Mouse (Mus musculus) heart, embryonic 12.5 days (tissue): ENCODE measurements around the gene Tada2b. TPM values are rescaled to one million over a fixed set of nuclear protein-coding genes. Genes with fewer than 3 reads are reported as not detected.

Experiments used
- ATAC-seq: fragments of 200-750 bp; cut with Nextera tagmentation; 2 replicates; pipeline ENCODE4 v1.8.0; 2017; ENCODE audit warnings: moderate TSS enrichment, moderate library complexity; ENCODE audit not compliant: insufficient number of reproducible peaks, low FRiP score
- H3K27ac ChIP-seq: fragments of 300-500 bp; sonication (generic); 2 replicates; pipeline ENCODE4 v1.5.1; 2016; ENCODE audit warnings: mild to moderate bottlenecking, moderate library complexity; ENCODE audit not compliant: poor library complexity, severe bottlenecking
- H3K27me3 ChIP-seq: fragments of 300-500 bp; sonication (generic); replicated peaks from 2 replicates; pipeline ENCODE4 v1.6.1; 2016; ENCODE audit warnings: mild to moderate bottlenecking, moderate library complexity
- H3K36me3 ChIP-seq: fragments of 300-500 bp; sonication (generic); 2 replicates; pipeline ENCODE4 v1.6.1; 2016; ENCODE audit warnings: mild to moderate bottlenecking, moderate library complexity
- H3K4me1 ChIP-seq: fragments of 300-500 bp; sonication (generic); replicated peaks from 2 replicates; pipeline ENCODE4 v1.6.1; 2016; ENCODE audit warnings: mild to moderate bottlenecking
- H3K4me2 ChIP-seq: fragments of 300-500 bp; sonication (generic); 2 replicates; pipeline ENCODE4 v1.6.1; 2016; ENCODE audit warnings: mild to moderate bottlenecking, moderate library complexity
- H3K4me3 ChIP-seq: fragments of 300-500 bp; sonication (generic); 2 replicates; pipeline ENCODE4 v1.5.1; 2016; ENCODE audit warnings: mild to moderate bottlenecking
- H3K9ac ChIP-seq: fragments of 300-500 bp; sonication (generic); 2 replicates; pipeline ENCODE4 v1.6.1; 2016; ENCODE audit warnings: mild to moderate bottlenecking, moderate library complexity
- H3K9me3 ChIP-seq: fragments of 300-500 bp; sonication (generic); replicated peaks from 2 replicates; pipeline ENCODE4 v1.6.1; 2016; ENCODE audit warnings: mild to moderate bottlenecking, moderate library complexity
- WGBS: fragments of 180-500 bp; shearing (Covaris S2); methylation state at CpG from one replicate; pipeline ENCODE4 v1.1.7; 2016; 5-methylcytosine and 5-hydroxymethylcytosine counted together
- polyA plus RNA-seq: library from polyadenylated mRNA; unstranded; fragments of >200 nt; fragmentation: Nextera tagmentation; extraction: Ambion mirVana; gene quantifications from 2 replicates; pipeline ENCODE4 v1.2.1, GENCODE M21; 2016

Tada2b gene
- polyA plus RNA-seq, 1 experiment from 2014 or later, result 1.6 TPM

DNA sequence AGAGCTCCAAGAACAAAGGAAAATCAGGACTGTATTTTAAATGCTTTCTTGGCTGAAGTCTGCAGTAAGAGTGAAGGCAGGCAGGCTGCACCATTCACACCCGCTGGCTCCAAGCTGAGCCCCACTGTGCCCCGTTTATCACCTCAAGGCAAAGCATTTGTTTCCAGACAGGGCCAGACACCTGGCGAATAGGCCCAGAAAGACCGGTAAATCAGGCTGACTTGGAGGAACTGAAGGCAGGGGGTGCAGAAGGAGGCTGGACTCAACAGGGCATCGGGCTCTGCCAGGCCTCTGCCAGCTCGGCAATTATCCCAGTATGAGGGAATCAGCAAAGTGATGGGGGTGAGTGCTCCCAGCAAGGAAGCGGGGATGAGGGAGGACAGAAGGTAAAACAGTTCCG, 39.1 kb downstream of the Tada2b start:
- Histone ChIP-seq H3K36me3 (no peaks in the 10 kb centered on the region), H3K27me3 (peaks cover 52% of the 10 kb centered on the region), H3K27ac (no peak overlapping the region), H3K4me2 (no peak overlapping the region), H3K9ac (no peak overlapping the region), H3K4me3 (no peak overlapping the region), H3K9me3 (0 out of 2 replicates have a peak, but pooled peaks cover 2% of the 10 kb centered on the region), H3K4me1 (peaks cover 21% of the 10 kb centered on the region)
- no peak for ATAC-seq
- 26% methylated on average over 8 of the region's 8 CpGs for WGBS

GRCm38 (mm10) chr5:36444611-36445010, 39.5 kb downstream of the Tada2b start:
- Histone ChIP-seq H3K9ac (no peak overlapping the region), H3K9me3 (0 out of 2 replicates have a peak, but pooled peaks cover 2% of the 10 kb centered on the region), H3K4me3 (no peak overlapping the region), H3K4me1 (peaks cover 17% of the 10 kb centered on the region), H3K36me3 (no peaks in the 10 kb centered on the region), H3K27me3 (peaks cover 52% of the 10 kb centered on the region), H3K27ac (no peak overlapping the region), H3K4me2 (no peak overlapping the region)
- 42% methylated on average over 4 of the region's 4 CpGs for WGBS
- ATAC-seq, result no peak

DNA sequence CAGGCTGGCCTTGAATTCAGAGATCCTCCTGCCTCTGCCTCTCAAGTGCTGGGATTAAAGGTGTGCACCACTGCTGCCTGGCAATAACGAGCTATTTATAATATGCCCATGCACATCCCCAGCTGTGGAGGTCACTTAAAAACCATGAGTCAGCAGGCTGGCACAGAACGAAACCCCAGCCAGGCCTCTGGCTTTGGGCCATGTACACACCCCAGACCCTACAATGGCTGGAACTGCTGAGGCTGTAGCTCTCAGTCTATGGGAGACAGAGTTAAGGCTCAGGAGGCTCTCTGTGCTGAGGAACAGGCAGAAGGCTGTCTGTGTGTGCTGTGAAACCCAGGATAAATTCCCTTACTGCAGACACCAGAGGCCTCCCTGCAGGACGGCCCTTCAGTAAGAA, 43.3 kb downstream of the Tada2b start:
- no peak for ATAC-seq
- H3K9ac ChIP-seq, result no peak overlapping the region
- no peak overlapping the region for H3K27ac ChIP-seq

DNA sequence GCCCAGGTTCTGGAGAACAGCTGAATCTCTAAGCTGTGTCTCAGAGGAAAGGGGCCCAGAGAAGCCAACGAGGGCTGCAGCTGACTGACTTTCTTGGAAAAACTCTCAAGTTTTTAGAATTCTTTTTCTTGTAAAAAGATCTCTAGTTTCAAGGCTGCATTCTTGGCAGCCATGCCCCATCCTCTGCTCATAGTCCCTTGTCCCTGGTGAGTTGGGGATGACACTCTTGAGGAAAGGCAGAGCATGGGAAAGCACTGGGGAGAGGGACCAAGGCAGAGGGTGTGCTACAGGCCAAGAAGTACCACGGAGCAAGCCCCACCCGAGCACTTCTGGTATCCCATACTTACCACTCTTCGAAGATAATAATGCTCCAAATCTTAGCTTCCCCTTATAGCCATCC, 47.2 kb downstream of the Tada2b start:
- H3K4me3 ChIP-seq, result no peak overlapping the region
- peaks cover 6% of the 10 kb centered on the region for H3K27me3 ChIP-seq
- no peak overlapping the region for H3K27ac ChIP-seq
- no peak for ATAC-seq
- H3K9ac ChIP-seq, result no peak overlapping the region
- no peaks in the 10 kb centered on the region for H3K36me3 ChIP-seq
- no peaks in the 10 kb centered on the region for H3K4me1 ChIP-seq
- 0 out of 2 replicates have a peak, but pooled peaks cover 2% of the 10 kb centered on the region for H3K9me3 ChIP-seq
- H3K4me2 ChIP-seq, result no peak overlapping the region
- WGBS, result 56% methylated on average over 4 of the region's 4 CpGs

More for the DNA sequence above, 43.3 kb downstream of the Tada2b start:
- no peak overlapping the region for H3K4me2 ChIP-seq
- H3K27me3 ChIP-seq, result peaks cover 31% of the 10 kb centered on the region
- peaks cover 4% of the 10 kb centered on the region; the same call in 1 of the 2 replicates for H3K4me1 ChIP-seq
- 0 out of 2 replicates have a peak, but pooled peaks cover 2% of the 10 kb centered on the region for H3K9me3 ChIP-seq
- H3K4me3 ChIP-seq, result no peak overlapping the region
- H3K36me3 ChIP-seq, result no peaks in the 10 kb centered on the region
- WGBS, result 56% methylated on average over 3 of the region's 3 CpGs

DNA sequence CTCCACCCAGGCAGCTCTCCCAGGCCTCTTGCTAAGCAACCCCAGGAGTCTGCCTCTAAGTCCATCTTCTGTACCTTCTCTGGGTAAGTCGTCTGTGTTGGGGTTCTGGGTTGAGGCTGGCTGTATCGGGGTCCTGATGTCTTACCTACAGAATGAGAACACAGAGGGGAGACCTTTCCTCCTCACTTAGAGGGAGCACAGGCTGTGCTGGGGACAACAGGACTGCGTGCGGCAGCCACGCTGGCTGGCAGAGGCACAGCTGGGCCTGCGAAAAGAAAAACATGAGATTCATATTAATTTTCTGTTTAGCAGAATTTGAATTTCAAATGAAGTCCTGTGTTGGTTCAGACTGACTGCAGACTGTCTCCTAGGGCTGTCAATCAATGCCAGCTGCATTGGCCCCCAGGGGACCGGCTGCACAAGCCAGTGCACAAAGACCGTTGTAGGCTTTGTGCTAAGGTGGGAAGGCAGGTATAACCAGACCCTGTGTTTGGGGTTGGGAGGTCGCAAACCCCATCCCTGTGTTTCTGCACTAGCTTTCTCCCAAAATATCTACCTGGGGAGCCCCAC, 49.6 kb downstream of the Tada2b start:
- no peak for ATAC-seq
- H3K9ac ChIP-seq, result no peak overlapping the region
- peaks cover 10% of the 10 kb centered on the region for H3K27me3 ChIP-seq
- no peak overlapping the region for H3K4me2 ChIP-seq
- H3K36me3 ChIP-seq, result no peaks in the 10 kb centered on the region
- no peaks in the 10 kb centered on the region for H3K4me1 ChIP-seq
- H3K9me3 ChIP-seq, result no peaks in the 10 kb centered on the region
- 69% methylated on average over 9 of the region's 9 CpGs for WGBS
- H3K4me3 ChIP-seq, result no peak overlapping the region
- no peak overlapping the region for H3K27ac ChIP-seq

- WGBS, result 53% methylated on average over 2 of the region's 2 CpGs
- Histone ChIP-seq H3K4me1 (peaks cover 6% of the 10 kb centered on the region; the same call in 1 of the 2 replicates), H3K9me3 (no peaks in the 10 kb centered on the region), H3K27ac (no peak overlapping the region), H3K9ac (no peak overlapping the region), H3K36me3 (no peaks in the 10 kb centered on the region), H3K4me2 (no peak overlapping the region), H3K27me3 (peaks cover 16% of the 10 kb centered on the region), H3K4me3 (no peak overlapping the region)
- ATAC-seq, result no peak
Observed at GRCm38 (mm10) chr5:36431711-36432110, 52.4 kb downstream of the Tada2b start.

- Histone ChIP-seq H3K9ac (no peak overlapping the region), H3K27me3 (0 out of 2 replicates have a peak, but pooled peaks cover 10% of the 10 kb centered on the region), H3K36me3 (no peaks in the 10 kb centered on the region), H3K27ac (no peak overlapping the region), H3K9me3 (no peaks in the 10 kb centered on the region), H3K4me2 (no peak overlapping the region), H3K4me3 (no peak overlapping the region), H3K4me1 (peaks cover 6% of the 10 kb centered on the region; the same call in 1 of the 2 replicates)
- WGBS, result 79% methylated on average over 3 of the region's 3 CpGs
- ATAC-seq, result no peak
Observed at GRCm38 (mm10) chr5:36429551-36429950, 54.5 kb downstream of the Tada2b start.

DNA sequence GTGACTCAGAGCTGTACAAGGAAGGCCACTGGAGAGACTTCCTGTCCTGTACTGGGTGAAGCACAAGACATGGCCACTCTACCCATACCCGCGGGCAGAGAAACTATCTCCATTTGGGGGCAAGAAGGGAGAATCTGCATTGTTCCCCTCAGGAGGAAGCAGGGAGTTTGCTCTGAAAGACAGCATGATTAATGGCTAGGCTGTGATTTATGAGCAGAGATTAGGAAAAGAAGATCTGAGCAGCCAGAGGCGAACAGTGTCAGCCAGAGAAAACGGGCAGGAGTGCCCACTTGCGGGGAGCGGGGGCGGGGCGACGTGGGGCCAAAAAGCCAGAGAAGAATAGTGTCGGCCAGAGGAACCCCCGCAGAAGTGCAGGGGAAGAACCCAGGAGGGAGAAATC, 56.3 kb downstream of the Tada2b start:
- Histone ChIP-seq H3K4me3 (no peak overlapping the region), H3K4me2 (no peak overlapping the region)
- 53% methylated on average over 11 of the region's 11 CpGs for WGBS

DNA sequence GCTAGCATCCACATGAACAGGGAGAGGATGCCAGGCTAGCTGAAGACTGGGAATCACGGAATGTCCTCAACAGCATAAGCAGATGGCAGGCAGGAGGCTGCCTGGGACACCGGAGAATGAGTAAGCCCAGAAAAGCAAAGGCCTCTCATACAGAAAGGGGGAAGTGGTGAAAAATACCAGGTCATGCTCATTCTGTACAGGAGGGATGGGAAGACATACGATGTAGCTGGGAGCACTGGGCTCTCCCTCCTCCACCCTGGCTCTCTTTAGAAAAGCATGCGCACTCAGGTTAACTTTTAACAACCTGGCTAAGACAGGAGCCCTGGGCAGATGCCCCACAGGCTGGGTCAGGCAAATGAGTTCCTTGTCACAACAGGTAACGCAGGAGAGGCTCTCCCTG, 57.7 kb downstream of the Tada2b start:
- no peak for ATAC-seq
- 79% methylated on average over 5 of the region's 5 CpGs for WGBS

More for the DNA sequence above, 56.3 kb downstream of the Tada2b start:
- ATAC-seq, result no peak
- 0 out of 2 replicates have a peak, but pooled peaks cover 11% of the 10 kb centered on the region for H3K27me3 ChIP-seq
- H3K9ac ChIP-seq, result no peak overlapping the region
- H3K27ac ChIP-seq, result no peak overlapping the region
- H3K9me3 ChIP-seq, result no peaks in the 10 kb centered on the region
- no peaks in the 10 kb centered on the region for H3K36me3 ChIP-seq
- peaks cover 6% of the 10 kb centered on the region; the same call in 1 of the 2 replicates for H3K4me1 ChIP-seq

GRCm38 (mm10) chr5:36424676-36425075, 59.4 kb downstream of the Tada2b start:
- Histone ChIP-seq H3K27me3 (0 out of 2 replicates have a peak, but pooled peaks cover 10% of the 10 kb centered on the region), H3K4me3 (no peak overlapping the region), H3K36me3 (no peaks in the 10 kb centered on the region), H3K4me2 (no peak overlapping the region), H3K27ac (no peak overlapping the region), H3K9me3 (no peaks in the 10 kb centered on the region), H3K4me1 (peaks cover 6% of the 10 kb centered on the region; the same call in 1 of the 2 replicates), H3K9ac (no peak overlapping the region)
- no peak for ATAC-seq

More for the DNA sequence above, 57.7 kb downstream of the Tada2b start:
- Histone ChIP-seq H3K9me3 (no peaks in the 10 kb centered on the region), H3K27me3 (0 out of 2 replicates have a peak, but pooled peaks cover 14% of the 10 kb centered on the region), H3K27ac (no peak overlapping the region), H3K4me1 (peaks cover 6% of the 10 kb centered on the region; the same call in 1 of the 2 replicates), H3K36me3 (no peaks in the 10 kb centered on the region), H3K4me2 (no peak overlapping the region), H3K9ac (no peak overlapping the region), H3K4me3 (no peak overlapping the region)
